Mouse (Mus musculus): ENCODE data around the gene Zdhhc7. TPM values are rescaled to one million over a fixed set of nuclear protein-coding genes. Genes with fewer than 3 reads are reported as not detected.

Zdhhc7 gene
- polyA plus RNA-seq, 1 experiment from 2014 or later: 35.5 TPM

DNA sequence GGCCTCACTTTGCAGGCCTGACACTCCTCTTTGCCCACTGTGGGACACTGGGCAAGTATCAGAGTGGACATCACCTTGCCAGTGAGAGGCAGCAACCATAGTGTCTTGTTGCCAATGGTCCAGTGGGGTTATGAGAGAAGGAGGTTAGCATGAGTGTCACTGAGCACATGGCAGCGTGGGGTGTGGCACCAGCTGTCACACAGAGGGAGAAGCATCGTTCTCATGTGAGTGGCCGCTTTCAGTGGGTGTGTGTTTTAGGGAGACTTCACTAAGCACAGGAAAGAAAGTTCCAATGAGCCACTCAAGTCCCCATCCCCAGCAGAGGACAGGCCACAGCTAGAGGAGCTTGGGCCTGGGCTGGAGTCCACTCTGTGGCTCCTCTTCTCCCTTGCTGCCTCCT, 46.4 kb downstream of the Zdhhc7 start:
- 82% methylated on average over 3 of the region's 3 CpGs for WGBS
- H3K27me3 ChIP-seq (ENCODE audit: insufficient read depth, poor library complexity, severe bottlenecking): peaks cover 8% of the 10 kb centered on the region; the same call in 1 of the 2 replicates
- no peak overlapping the region for H3K27ac ChIP-seq

DNA sequence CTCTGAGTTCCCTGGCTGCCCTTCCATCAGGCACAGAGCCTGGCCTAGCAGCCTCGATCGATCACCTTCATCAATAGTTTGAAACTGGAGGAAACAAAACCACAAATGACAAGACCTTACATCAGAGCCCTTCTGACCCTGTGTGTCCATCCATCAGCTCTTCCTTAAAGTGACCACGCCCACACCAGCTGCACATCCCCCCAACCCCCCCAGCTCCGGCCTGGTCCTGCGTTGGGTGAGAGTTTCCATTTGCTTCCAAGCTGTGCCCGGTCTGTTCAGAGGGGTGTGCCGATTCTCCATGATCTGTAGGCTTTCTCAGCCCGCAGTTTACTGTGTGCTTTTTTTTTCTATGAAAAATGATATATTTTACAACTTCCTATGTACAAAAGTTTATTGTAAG, 49.0 kb downstream of the Zdhhc7 start:
- H3K36me3 ChIP-seq: no peaks in the 10 kb centered on the region
- H3K9me3 ChIP-seq: no peaks in the 10 kb centered on the region
- H3K27ac ChIP-seq: no peak overlapping the region
- 84% methylated on average over 8 of the region's 8 CpGs for WGBS
- H3K27me3 ChIP-seq (ENCODE audit: insufficient read depth, poor library complexity, severe bottlenecking): 0 out of 2 replicates have a peak, but pooled peaks cover 7% of the 10 kb centered on the region
- DNase-seq (ENCODE audit: low spot score): no peak
- H3K4me3 ChIP-seq: no peak overlapping the region
- peaks cover 18% of the 10 kb centered on the region for H3K4me1 ChIP-seq

More for the DNA sequence above, 46.4 kb downstream of the Zdhhc7 start:
- Histone ChIP-seq H3K9me3 (no peaks in the 10 kb centered on the region), H3K36me3 (no peaks in the 10 kb centered on the region), H3K4me1 (peaks cover 15% of the 10 kb centered on the region), H3K4me3 (no peak overlapping the region)
- DNase-seq (ENCODE audit: low spot score): no peak

DNA sequence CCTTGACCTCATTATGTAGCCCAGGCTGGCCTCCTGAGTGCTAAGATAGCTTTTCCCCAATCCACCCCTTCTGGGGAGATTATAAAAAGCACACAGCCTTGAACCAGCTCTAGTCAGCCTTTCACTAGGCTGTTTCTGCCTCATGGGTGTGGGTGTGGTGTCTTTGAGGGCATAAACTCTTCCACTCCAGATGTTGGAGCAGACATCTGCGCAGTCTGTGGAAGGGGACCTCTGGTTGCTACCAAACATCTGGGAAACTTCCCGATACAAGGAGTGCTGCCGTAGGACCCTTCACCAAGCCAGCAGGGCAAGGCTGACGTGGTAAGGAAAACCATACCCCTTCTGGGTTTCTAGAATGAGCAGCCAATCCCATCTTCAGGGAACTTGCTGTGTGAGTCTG, 49.4 kb downstream of the Zdhhc7 start:
- H3K4me3 ChIP-seq: no peak overlapping the region
- H3K27ac ChIP-seq: no peak overlapping the region
- 86% methylated on average over 4 of the region's 4 CpGs for WGBS
- H3K9me3 ChIP-seq: no peaks in the 10 kb centered on the region
- 0 out of 2 replicates have a peak, but pooled peaks cover 7% of the 10 kb centered on the region for H3K27me3 ChIP-seq (ENCODE audit: insufficient read depth, poor library complexity, severe bottlenecking)
- peaks cover 22% of the 10 kb centered on the region for H3K4me1 ChIP-seq
- DNase-seq (ENCODE audit: low spot score): no peak
- no peaks in the 10 kb centered on the region for H3K36me3 ChIP-seq

DNA sequence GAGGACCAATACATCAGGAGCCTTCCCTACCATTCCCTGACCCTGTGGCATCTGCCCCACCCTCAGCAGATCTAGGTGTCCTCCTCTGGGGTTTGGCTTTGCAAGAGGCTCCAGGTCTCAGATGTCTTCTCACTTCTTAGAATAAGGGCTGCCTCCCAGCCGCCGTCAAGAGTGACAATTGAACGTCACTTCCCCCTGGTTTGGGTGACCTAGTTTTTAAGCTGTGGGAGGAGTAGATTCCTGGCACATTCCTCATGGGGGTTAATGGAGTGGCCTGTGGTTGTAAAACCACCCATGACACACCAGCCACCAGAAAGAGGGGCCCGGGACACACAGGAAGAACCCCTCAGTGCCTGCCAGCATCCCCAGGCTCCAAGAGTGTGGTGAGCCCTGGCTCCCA, 50.3 kb downstream of the Zdhhc7 start:
- 46% methylated on average over 4 of the region's 4 CpGs for WGBS
- no peak for DNase-seq (ENCODE audit: low spot score)

DNA sequence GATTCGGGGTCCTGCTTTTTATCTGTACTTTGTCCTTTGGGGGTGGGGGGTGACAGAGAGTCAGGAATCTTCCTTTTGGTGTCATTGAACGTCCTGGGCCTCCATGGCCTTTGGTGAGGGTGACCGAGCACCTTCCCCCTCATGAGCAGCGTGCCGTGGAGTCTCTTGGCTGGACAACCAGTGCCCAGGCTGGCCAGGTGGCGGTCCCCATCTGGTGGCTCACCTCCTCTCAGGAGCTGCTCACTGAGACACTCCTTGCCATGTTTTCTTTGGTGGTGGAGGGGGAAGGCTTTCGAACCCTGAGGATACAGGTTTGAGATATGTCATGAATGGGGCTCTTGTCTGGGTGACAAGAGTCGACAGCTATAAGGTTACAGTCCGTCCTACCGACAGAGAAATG, 50.9 kb downstream of the Zdhhc7 start:
- Histone ChIP-seq H3K27ac (0 out of 2 replicates have a peak overlapping the region, but pooled peaks have one; percentile 13), H3K4me3 (no peak overlapping the region), H3K9me3 (no peaks in the 10 kb centered on the region), H3K36me3 (no peaks in the 10 kb centered on the region), H3K4me1 (peaks cover 37% of the 10 kb centered on the region), H3K27me3 (ENCODE audit: insufficient read depth, poor library complexity, severe bottlenecking) (peaks cover 13% of the 10 kb centered on the region; the same call in 1 of the 2 replicates)
- DNase-seq (ENCODE audit: low spot score): no peak
- WGBS: 69% methylated on average over 10 of the region's 10 CpGs

More for the DNA sequence above, 50.3 kb downstream of the Zdhhc7 start:
- H3K9me3 ChIP-seq: no peaks in the 10 kb centered on the region
- H3K27ac ChIP-seq: peak overlapping the region; percentile 39; the same call in 1 of the 2 replicates
- no peak overlapping the region for H3K4me3 ChIP-seq
- peaks cover 31% of the 10 kb centered on the region for H3K4me1 ChIP-seq
- H3K27me3 ChIP-seq (ENCODE audit: insufficient read depth, poor library complexity, severe bottlenecking): peaks cover 11% of the 10 kb centered on the region; the same call in 1 of the 2 replicates
- no peaks in the 10 kb centered on the region for H3K36me3 ChIP-seq

DNA sequence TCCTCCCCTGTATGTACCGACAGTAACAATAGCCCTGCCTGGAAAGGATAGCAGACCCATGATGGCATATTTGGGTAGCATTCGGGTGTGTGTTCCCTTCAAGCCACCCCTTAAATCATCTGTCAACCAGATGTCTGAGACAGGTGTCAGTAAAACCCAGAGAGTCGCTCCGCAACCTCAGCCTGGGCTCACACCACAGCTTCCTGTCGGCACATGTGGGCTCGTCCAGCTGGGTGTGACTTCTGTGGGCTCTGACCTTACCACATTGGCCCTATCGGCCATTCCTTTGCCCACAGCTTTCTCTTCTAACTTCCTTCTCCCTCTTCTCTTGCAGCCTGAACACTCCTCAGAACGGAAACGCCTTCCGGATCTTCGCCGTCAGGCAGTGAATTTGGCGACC, 51.3 kb downstream of the Zdhhc7 start:
- 0 out of 2 replicates have a peak overlapping the region, but pooled peaks have one; percentile 3 for H3K27ac ChIP-seq
- no peaks in the 10 kb centered on the region for H3K9me3 ChIP-seq
- no peaks in the 10 kb centered on the region for H3K36me3 ChIP-seq
- no peak for DNase-seq (ENCODE audit: low spot score)
- H3K4me3 ChIP-seq: no peak overlapping the region
- H3K27me3 ChIP-seq (ENCODE audit: insufficient read depth, poor library complexity, severe bottlenecking): peaks cover 17% of the 10 kb centered on the region
- WGBS: 79% methylated on average over 13 of the region's 13 CpGs
- peaks cover 39% of the 10 kb centered on the region for H3K4me1 ChIP-seq

DNA sequence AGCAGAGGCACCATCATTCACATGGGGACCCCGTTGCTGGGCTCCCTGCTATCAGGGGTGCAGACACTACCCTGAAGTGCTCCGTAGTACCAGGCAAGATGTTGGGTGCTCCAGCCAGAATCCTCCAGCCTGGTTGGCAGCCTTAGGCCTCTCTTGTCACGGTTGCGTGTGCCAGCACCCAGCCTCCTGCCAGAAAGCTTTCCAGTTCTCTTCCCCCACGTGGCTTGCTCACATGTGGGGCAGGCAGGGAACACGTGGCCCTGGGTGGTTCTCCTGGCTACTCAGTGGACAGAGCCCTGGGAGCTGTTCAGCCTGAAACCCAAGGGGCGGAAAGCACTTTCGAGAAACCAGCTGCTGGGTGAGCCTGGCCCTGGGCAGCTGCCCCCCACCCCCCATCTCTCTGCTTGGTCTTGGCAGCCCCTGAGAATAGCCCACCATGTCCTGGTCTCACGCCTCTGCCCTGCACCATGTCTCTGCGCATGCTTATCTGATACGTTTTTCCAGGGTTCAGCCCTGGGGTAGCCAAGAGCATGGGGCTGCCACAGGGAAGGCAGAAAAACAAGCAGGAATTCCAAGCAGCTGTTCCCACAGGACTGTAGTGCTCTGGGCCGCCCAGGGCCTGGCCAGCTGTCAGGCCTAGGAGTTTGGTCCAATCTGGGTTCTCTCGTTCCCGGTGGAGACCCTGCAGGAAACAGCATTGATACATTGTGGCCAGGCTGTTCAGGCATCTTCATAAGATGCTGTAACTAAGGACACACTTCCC, 54.8 kb downstream of the Zdhhc7 start:
- Histone ChIP-seq H3K4me3 (no peak overlapping the region), H3K27me3 (ENCODE audit: insufficient read depth, poor library complexity, severe bottlenecking) (peaks cover 42% of the 10 kb centered on the region), H3K4me1 (peaks cover 45% of the 10 kb centered on the region), H3K36me3 (no peaks in the 10 kb centered on the region), H3K27ac (peak overlapping the region; percentile 47; the same call in 1 of the 2 replicates), H3K9me3 (no peaks in the 10 kb centered on the region)
- 47% methylated on average over 14 of the region's 14 CpGs for WGBS
- no peak for DNase-seq (ENCODE audit: low spot score)

DNA sequence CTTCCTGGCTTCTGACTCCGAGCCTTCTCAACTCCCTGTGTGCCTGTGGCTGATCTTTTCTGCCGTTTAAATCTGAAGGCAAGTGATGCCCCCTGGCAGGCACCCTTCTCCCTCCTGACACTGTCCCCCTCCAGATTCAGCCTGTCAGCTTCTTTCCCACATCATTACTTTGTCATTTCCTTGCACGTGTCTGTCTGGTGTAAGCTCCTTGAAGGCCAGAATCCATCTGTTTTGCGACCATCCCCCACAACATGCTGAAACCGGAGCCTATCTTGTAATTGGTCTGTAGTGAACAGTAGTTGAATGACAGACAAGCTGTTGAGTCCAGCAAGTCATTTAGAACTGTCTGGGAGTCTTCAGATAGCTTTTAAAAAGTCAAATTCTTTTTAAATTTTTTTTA, 55.8 kb downstream of the Zdhhc7 start:
- Histone ChIP-seq H3K4me3 (no peak overlapping the region), H3K27ac (0 out of 2 replicates have a peak overlapping the region, but pooled peaks have one; percentile 14), H3K27me3 (ENCODE audit: insufficient read depth, poor library complexity, severe bottlenecking) (peaks cover 42% of the 10 kb centered on the region), H3K9me3 (no peaks in the 10 kb centered on the region), H3K36me3 (no peaks in the 10 kb centered on the region), H3K4me1 (peaks cover 47% of the 10 kb centered on the region)
- no peak for DNase-seq (ENCODE audit: low spot score)
- 54% methylated on average over 5 of the region's 5 CpGs for WGBS

DNA sequence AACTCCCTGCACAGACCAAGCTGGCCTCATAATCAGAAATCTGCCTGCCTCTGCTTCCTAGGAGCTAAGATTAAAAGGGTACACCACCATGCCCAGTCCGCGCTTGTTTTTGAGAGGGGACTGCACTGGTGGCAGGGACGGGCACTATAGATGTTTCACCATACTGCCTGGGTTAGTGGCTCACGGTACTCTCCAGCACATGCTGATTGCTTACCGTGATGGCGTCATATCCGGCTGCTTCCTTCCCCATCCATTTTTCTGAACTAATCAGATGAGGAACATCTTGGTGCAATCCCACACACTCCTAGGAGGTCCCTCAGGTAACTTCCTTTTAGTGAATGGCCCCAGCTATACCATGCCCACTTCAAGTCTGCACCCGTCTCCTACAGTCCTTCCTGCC, 56.4 kb downstream of the Zdhhc7 start:
- Histone ChIP-seq H3K4me3 (no peak overlapping the region), H3K9me3 (no peaks in the 10 kb centered on the region), H3K4me1 (peaks cover 46% of the 10 kb centered on the region), H3K36me3 (no peaks in the 10 kb centered on the region), H3K27me3 (ENCODE audit: insufficient read depth, poor library complexity, severe bottlenecking) (peaks cover 40% of the 10 kb centered on the region), H3K27ac (no peak overlapping the region)
- WGBS: 91% methylated on average over 8 of the region's 8 CpGs
- no peak for DNase-seq (ENCODE audit: low spot score)

DNA sequence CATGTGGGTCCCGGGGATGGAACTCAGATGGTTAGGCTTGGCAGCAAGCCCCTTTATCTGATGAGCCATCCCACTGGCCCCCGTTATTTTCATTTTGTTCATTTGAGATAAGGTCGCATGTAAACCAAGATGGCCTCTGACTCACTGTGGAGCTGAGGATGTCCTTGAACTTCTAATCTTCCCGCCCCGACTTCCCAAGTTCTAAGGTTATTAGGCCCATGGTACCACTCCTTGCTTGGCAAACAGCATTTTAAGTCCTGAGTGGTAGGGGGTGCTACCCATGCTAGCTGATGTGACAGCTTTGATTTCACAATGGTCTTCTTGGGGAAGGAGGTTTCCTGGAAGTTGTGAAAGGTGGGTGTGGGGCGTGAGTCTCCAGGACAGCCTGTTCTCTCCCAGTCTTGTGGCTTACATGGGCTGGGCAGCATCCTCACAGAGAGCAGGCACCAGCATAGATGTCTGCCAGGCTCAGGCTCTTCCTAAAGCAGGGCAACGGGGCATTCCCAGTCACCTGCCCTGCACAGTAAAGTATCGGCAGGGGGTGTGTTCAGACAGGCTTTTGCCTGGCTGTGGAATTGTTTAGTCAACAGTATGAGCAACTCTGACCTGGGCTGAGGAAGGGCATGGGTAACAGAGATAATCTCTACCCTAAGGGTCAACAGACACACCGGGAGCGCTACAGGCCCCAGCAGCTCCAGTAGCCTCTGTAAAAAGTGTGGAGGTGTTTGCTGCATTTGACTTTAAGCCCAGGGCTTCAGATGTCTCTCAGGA, 58.6 kb downstream of the Zdhhc7 start:
- Histone ChIP-seq H3K27ac (0 out of 2 replicates have a peak overlapping the region, but pooled peaks have one; percentile 23), H3K4me3 (no peak overlapping the region), H3K4me1 (peaks cover 56% of the 10 kb centered on the region), H3K9me3 (no peaks in the 10 kb centered on the region), H3K27me3 (ENCODE audit: insufficient read depth, poor library complexity, severe bottlenecking) (peaks cover 45% of the 10 kb centered on the region), H3K36me3 (no peaks in the 10 kb centered on the region)
- no peak for DNase-seq (ENCODE audit: low spot score)
- 61% methylated on average over 10 of the region's 10 CpGs for WGBS

DNA sequence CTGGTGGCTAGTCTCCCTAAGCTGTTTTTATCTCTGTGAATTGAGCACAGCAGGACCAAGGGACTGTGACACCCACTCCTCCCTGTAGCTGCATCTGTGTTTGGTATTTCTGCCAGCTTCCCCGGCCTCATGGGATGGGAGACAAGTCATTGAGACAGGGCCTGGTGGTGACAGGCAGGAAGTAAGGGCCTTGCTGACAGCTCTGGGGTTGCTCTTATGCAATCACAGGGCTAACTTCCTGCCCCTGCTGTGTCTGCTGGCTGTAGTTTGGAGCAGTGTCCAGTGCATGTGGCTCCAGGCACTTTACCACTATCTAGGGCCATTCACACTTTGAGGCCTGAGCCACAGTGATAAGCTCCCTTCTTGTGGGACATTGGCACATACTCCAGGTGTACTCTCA, 60.4 kb downstream of the Zdhhc7 start:
- H3K36me3 ChIP-seq: no peaks in the 10 kb centered on the region
- no peaks in the 10 kb centered on the region for H3K9me3 ChIP-seq
- 9% methylated on average over 1 of the region's 1 CpGs for WGBS
- peaks cover 55% of the 10 kb centered on the region for H3K27me3 ChIP-seq (ENCODE audit: insufficient read depth, poor library complexity, severe bottlenecking)
- peaks cover 58% of the 10 kb centered on the region for H3K4me1 ChIP-seq
- no peak overlapping the region for H3K4me3 ChIP-seq
- DNase-seq (ENCODE audit: low spot score): peak; percentile 92
- no peak overlapping the region; the same call in 1 of the 2 replicates for H3K27ac ChIP-seq

DNA sequence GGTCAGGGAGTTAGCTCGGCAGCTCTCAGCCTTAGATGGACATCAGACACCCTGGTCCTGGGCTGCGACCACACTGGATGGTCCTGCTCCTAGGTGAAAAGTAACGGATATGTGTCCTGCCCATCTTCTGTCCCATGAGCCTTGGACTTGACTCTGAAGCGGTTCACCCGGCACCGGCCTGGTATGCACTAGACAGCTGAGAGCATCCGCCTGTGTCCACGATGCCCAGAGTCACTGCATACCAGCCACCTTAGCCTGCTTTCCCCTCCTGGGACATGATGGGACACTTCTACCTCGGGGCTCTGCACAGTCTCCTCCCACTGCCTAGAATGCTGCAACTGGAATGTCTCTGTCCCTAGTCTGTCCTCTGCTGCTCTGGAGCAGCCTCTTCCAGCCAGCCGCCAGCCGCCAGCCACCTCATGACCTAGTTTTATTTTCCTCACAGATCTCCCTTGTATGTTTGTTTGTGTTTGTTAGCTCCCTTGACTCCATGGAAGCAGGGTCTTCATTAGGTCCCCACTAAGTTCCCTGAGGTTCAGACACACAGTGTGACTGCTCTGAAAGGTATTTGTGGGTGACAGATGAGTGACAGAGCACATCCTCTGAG, 61.9 kb downstream of the Zdhhc7 start:
- peaks cover 58% of the 10 kb centered on the region for H3K4me1 ChIP-seq
- H3K27ac ChIP-seq: peak overlapping the region; percentile 1; the same call in 1 of the 2 replicates
- 63% methylated on average over 11 of the region's 11 CpGs for WGBS

More for the DNA sequence above, 61.9 kb downstream of the Zdhhc7 start:
- Histone ChIP-seq H3K4me3 (no peak overlapping the region), H3K9me3 (no peaks in the 10 kb centered on the region), H3K27me3 (ENCODE audit: insufficient read depth, poor library complexity, severe bottlenecking) (peaks cover 44% of the 10 kb centered on the region), H3K36me3 (no peaks in the 10 kb centered on the region)
- DNase-seq (ENCODE audit: low spot score): no peak

Data from heart, embryonic 10.5 days (tissue).